Mouse (Mus musculus): Measurements from ENCODE around the gene Lsm4. TPM values are rescaled to one million over a fixed set of nuclear protein-coding genes. Genes with fewer than 3 reads are reported as not detected.
A peak's percentile ranks its signal among the peaks of the same experiment; 100 is the strongest.

The Lsm4 gene
- total RNA-seq, 2 experiments from 2014 or later = 64.3 to 69.7 TPM

GRCm38 (mm10) chr8:70647343-70648163, 25.5 kb upstream of the Lsm4 start:
- no peak for DNase-seq (ENCODE audit: low spot score in 2 of 2)
- intact Hi-C loops (cut with DNase I) = no loop called here

GRCm38 (mm10) chr8:70648164-70648442, 24.9 kb upstream of the Lsm4 start:
- no peak for DNase-seq (ENCODE audit: low spot score in 2 of 2)
- intact Hi-C loops (cut with DNase I) = no loop called here

- no peak for DNase-seq (ENCODE audit: low spot score in 2 of 2)
- intact Hi-C loops (cut with DNase I) = no loop called here
Observed at GRCm38 (mm10) chr8:70648921-70649320, 24.1 kb upstream of the Lsm4 start.

- intact Hi-C loops (cut with DNase I) = no loop called here
- DNase-seq (ENCODE audit: low spot score in 2 of 2) = peak in 1 of 2 experiments; percentile 63
Observed at GRCm38 (mm10) chr8:70649324-70649723, 23.7 kb upstream of the Lsm4 start.

DNA sequence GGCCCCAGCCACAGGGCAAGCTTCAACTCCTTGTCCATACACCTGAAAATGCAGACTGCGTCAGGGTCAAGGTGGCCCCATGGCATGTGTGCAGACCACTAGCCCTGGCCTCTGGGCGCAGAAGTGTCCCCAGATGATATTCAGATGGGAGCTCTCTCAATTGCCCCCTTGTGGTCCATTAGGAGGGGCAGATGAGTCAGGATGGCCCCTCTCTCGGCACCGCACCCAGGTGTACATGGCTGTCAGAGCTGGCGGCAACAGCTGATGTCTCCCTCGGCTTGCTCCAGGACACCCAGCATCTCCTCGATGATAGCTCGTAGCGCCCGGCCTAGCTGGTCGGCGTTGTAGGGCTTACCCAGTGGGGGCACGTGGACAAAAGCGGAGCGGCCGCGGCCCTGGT, 22.7 kb upstream of the Lsm4 start:
- intact Hi-C loops (cut with DNase I) = no loop called here
- DNase-seq (ENCODE audit: low spot score in 2 of 2) = no peak

GRCm38 (mm10) chr8:70653226-70653625, 19.8 kb upstream of the Lsm4 start:
- intact Hi-C loops (cut with DNase I) = no loop called here
- DNase-seq (ENCODE audit: low spot score in 2 of 2) = no peak

DNA sequence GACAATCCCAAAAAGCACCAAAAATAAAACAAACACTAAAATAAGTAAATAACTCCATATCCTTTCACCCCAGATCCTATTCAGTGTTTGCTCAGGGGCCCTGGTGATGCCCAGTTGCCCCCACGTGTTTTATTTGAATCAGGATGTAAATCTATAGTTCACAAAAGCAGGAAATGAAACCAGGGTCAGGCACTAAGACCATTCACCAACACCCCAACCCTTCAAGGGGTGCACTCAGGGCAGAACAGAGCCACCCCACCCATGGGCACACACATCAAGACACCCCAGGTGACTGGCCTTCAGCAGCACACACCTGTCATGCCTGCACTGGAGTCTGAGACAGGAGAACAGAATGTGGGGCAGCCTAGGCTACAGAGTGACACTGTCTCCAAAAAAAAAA, 18.9 kb upstream of the Lsm4 start:
- DNase-seq (ENCODE audit: low spot score in 2 of 2) = no peak
- intact Hi-C loops (cut with DNase I) = no loop called here

DNA sequence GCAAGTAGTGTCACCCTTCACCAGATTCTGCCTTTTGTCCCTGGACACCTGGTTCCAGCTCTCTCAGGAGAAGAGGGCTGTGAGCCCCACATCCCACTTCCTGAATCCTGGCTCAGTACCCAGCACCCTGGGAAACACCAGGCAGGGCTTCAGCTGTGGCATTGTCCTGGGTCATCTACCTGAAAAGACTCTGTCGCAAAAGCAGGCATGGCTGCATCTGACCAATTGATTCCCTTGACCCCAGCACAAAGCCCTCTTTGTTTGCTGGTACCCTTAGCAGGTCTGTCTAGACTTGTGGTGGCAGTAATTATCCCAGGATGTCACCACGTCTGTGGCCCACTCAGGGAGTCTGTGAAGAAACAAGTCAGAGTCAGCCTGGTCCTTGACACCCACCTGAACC, 17.6 kb upstream of the Lsm4 start:
- DNase-seq (ENCODE audit: low spot score in 2 of 2) = no peak
- intact Hi-C loops (cut with DNase I) = loop anchor here (5.0 kb wide), 1 partner anchor 43 kb away; no protein-coding TSS in a partner anchor

DNA sequence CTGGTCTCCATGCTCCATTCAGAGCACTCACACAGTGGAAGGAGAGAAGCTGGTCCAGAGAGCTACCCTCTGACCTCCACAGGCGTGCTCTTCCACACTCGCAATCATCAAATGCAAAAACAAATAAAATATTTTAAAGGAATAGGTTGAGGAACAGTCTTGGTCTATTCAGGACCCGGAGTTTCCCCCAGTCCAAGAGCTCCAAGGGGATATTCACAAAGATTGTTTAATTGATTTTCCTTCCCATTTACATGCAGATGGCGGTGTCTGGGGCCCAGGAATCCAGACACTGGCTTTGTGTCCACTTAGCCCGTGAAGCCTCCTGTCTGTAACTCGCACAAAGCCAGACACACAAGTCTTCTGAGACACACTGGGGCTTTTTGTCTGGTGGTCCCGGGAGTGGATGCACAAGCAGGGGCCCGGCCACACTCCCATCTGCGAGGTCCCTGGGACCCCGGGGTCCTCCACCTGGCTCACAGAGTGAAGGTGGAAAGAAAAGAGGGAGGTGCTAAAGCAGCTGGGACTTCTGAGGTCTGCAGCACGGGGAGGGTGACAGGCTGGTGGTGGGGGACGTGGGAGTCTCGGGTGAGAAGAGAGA, 16.8 kb upstream of the Lsm4 start:
- no peak for DNase-seq (ENCODE audit: low spot score in 2 of 2)
- intact Hi-C loops (cut with DNase I) = loop anchor here (5.0 kb wide), 1 partner anchor 44 kb away; no protein-coding TSS in a partner anchor

- no peak for DNase-seq (ENCODE audit: low spot score in 2 of 2)
- intact Hi-C loops (cut with DNase I) = loop anchor here (5.0 kb wide), 1 partner anchor 45 kb away; no protein-coding TSS in a partner anchor
Observed at GRCm38 (mm10) chr8:70657214-70657613, 15.8 kb upstream of the Lsm4 start.

GRCm38 (mm10) chr8:70657739-70658138, 15.3 kb upstream of the Lsm4 start:
- intact Hi-C loops (cut with DNase I) = loop anchor here (5.0 kb wide), 1 partner anchor 45 kb away; no protein-coding TSS in a partner anchor
- no peak for DNase-seq (ENCODE audit: low spot score in 2 of 2)

GRCm38 (mm10) chr8:70658897-70659603, 14.0 kb upstream of the Lsm4 start:
- intact Hi-C loops (cut with DNase I) = loop anchor here (5.0 kb wide), 1 partner anchor 47 kb away; no protein-coding TSS in a partner anchor
- DNase-seq (ENCODE audit: low spot score in 2 of 2) = no peak

GRCm38 (mm10) chr8:70659604-70660272, 13.3 kb upstream of the Lsm4 start:
- intact Hi-C loops (cut with DNase I) = loop anchor here (5.0 kb wide), 1 partner anchor 47 kb away; no protein-coding TSS in a partner anchor
- peak; percentile 46 to 82 for DNase-seq (ENCODE audit: low spot score in 2 of 2)

- no peak for DNase-seq (ENCODE audit: low spot score in 2 of 2)
Observed at GRCm38 (mm10) chr8:70660273-70660725, 12.7 kb upstream of the Lsm4 start, which contains the start of gene Pgpep1. Pgpep1 (minus strand) TSS chr8:70660388.

DNA sequence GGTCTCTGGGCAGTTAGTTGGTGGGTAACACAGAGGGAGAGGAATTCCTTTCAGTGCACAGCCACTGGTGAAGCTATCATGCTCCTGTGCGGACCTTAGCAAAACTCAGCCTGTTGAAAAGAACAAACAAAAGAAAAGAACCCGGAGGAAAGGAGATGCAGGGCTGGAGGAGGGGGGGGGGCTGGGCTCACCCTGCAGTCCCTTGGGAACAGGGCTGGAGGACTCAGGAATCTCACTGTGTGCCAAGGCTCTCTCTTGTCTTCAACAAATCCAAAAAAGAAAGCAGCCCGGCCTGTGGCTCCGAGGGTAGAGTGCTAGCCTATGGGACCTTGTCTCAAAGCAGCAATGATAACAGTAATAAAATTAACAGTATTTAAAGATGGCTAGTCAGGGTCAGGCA, 9.4 kb upstream of the Lsm4 start:
- intact Hi-C loops (cut with DNase I) = no loop called here

More at GRCm38 (mm10) chr8:70660273-70660725, 12.7 kb upstream of the Lsm4 start, which contains the start of gene Pgpep1:
- intact Hi-C loops (cut with DNase I) = no loop called here

DNA sequence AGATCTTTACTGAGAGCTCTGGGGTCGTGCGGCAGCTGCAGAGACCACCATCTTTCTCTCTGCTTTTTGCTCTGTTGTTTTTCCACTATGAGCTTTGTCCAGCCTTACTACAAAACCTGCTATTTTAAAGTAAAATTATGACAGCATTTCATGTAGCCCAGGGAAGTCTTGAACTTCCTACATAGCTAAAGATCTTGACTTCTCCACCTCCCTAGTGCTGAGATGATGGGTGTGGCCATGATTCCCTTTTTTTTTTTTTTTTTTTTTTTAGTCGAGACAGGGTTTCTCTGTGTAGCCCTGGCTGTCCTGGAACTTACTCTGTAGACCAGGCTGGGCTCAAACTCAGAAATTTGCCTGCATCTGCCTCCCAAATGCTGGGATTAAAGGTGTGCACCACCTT, 8.4 kb upstream of the Lsm4 start:
- intact Hi-C loops (cut with DNase I) = no loop called here
- no peak for DNase-seq (ENCODE audit: low spot score in 2 of 2)

More for the DNA sequence above, 9.4 kb upstream of the Lsm4 start:
- no peak for DNase-seq (ENCODE audit: low spot score in 2 of 2)

DNA sequence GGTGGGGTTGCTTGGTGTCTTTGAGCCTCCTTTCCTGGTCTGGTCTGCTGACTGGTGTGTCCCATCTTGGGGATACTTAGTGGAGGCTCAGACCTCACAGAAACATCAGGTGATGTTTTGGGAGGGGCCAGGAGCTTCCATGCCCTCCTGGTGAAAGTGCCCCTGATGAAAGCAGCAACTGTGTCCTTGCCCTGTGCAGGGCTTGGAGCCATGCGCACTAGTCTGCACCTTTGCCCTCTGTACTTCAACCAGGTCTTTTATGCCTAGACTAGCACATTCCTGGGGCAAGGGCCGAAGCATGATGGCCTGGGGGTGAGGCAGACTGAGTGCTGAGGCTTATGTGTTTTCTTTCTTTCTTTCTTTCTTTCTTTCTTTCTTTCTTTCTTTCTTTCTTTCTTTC, 7.4 kb upstream of the Lsm4 start:
- intact Hi-C loops (cut with DNase I) = no loop called here
- no peak for DNase-seq (ENCODE audit: low spot score in 2 of 2)

DNA sequence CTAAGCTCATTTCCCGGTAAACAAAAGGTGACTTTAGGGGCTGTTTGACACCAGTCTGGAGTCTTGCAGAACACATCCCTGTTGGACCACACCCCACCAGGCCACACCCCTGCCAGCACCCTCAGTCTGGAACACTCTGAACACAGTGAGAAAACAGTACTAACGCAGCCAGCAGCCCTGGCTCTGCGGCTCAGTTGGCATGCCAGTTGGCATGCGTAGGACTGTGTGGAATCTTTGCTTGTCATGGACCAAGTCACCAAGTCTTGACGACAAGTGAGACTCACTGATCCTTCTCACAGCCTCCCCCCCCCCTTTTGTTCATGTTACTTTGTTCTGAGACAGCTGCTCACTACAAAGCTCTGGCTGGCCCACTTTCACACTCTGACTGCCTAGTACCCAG, 6.0 kb upstream of the Lsm4 start:
- peak; percentile 46 to 78 for DNase-seq (ENCODE audit: low spot score in 2 of 2)
- intact Hi-C loops (cut with DNase I) = no loop called here

GRCm38 (mm10) chr8:70671615-70672324, 1.3 kb upstream of the Lsm4 start:
- intact Hi-C loops (cut with DNase I) = loop anchor here (5.0 kb wide), 1 partner anchor 44 kb away; no protein-coding TSS in a partner anchor
- no peak for DNase-seq (ENCODE audit: low spot score in 2 of 2)

Data from left cerebral cortex, postnatal 14 days (tissue).